Mouse (Mus musculus) liver, embryonic 14.5 days (tissue): Measurements from ENCODE around the gene Gm28230. TPM values are rescaled to one million over a fixed set of nuclear protein-coding genes. Genes with fewer than 3 reads are reported as not detected.
A peak's percentile ranks its signal among the peaks of the same experiment; 100 is the strongest.

ENCODE experiments used
- ATAC-seq: fragments of 200-750 bp; cut with Nextera tagmentation; 2 replicates; pipeline ENCODE4 v1.8.0; 2017; ENCODE audit warnings: moderate number of reproducible peaks, mild to moderate bottlenecking, moderate library complexity; ENCODE audit not compliant: insufficient read depth
- DNase-seq, 3 experiments: peaks; one replicate each; pipeline ENCODE4 v3.0.0-alpha.2; 2012 to 2013; ENCODE audit warnings: low read depth in 3 of 3, low spot score in 3 of 3
- H3K27ac ChIP-seq: fragments of 300-500 bp; sonication (generic); 2 replicates; pipeline ENCODE4 v1.5.1; 2014; ENCODE audit warnings: moderate library complexity, mild to moderate bottlenecking, control low read depth, inconsistent platforms
- H3K27me3 ChIP-seq: fragments of 300-500 bp; sonication (generic); 2 replicates; pipeline ENCODE4 v1.6.1; 2014; ENCODE audit warnings: mild to moderate bottlenecking, low read length, moderate library complexity; ENCODE audit not compliant: control insufficient read depth, insufficient read depth
- H3K36me3 ChIP-seq: fragments of 300-500 bp; sonication (generic); replicated peaks from 2 replicates; pipeline ENCODE4 v1.6.1; 2014; ENCODE audit warnings: low read depth; ENCODE audit not compliant: control insufficient read depth, insufficient read depth
- H3K4me1 ChIP-seq, 2 experiments: fragments of 200-500 bp in 1 of 2; fragments of 300-500 bp in 1 of 2; sonication (generic) in 1 of 2; replicated peaks; 2 replicates each; pipeline ENCODE4 v1.6.1; 2012 to 2014; ENCODE audit warnings: antibody characterized with exemption in 1 of 2, inconsistent platforms in 1 of 2, low read length in 1 of 2; ENCODE audit not compliant: control insufficient read depth in 2 of 2, insufficient read depth in 2 of 2
- H3K4me2 ChIP-seq: fragments of 300-500 bp; sonication (generic); 2 replicates; pipeline ENCODE4 v1.6.1; 2014; ENCODE audit warnings: low read depth, mild to moderate bottlenecking, control low read depth, moderate library complexity
- H3K4me3 ChIP-seq, 2 experiments: fragments of 200-500 bp in 1 of 2; fragments of 300-500 bp in 1 of 2; sonication (generic) in 1 of 2; 2 replicates each; pipeline ENCODE4 v1.5.1; 2012 to 2014; ENCODE audit warnings: low read depth in 2 of 2, low read length in 2 of 2, mild to moderate bottlenecking in 2 of 2, control low read depth in 1 of 2, inconsistent platforms in 1 of 2, moderate library complexity in 1 of 2; ENCODE audit not compliant: insufficient read depth in 1 of 2
- H3K9ac ChIP-seq: fragments of 300-500 bp; sonication (generic); replicated peaks from 2 replicates; pipeline ENCODE4 v1.6.1; 2014; ENCODE audit warnings: mild to moderate bottlenecking, control low read depth, moderate library complexity
- H3K9me3 ChIP-seq: fragments of 300-500 bp; sonication (generic); 2 replicates; pipeline ENCODE4 v1.6.1; 2016; ENCODE audit warnings: low read length, mixed read lengths; ENCODE audit not compliant: control insufficient read depth
- CTCF ChIP-seq: IDR thresholded peaks from 2 replicates; pipeline ENCODE4 v1.5.1; 2016; ENCODE audit warnings: antibody characterized with exemption, low read depth, control low read depth
- EP300 ChIP-seq: IDR thresholded peaks from 2 replicates; pipeline ENCODE4 v1.6.1; 2016; ENCODE audit warnings: antibody characterized with exemption, low read depth
- WGBS: fragments of 180-500 bp; shearing (Covaris S2); extraction: QIAGEN DNeasy Blood & Tissue Kit; methylation state at CpG from one replicate; pipeline ENCODE4 v1.1.7; 2014; ENCODE audit not compliant: insufficient replicate concordance; 5-methylcytosine and 5-hydroxymethylcytosine counted together
- polyA plus RNA-seq, 2 experiments: library from polyadenylated mRNA; depleted of rRNA in 1 of 2; stranded (reverse) in 1 of 2; unstranded in 1 of 2; fragments of >200 nt; fragmentation: Nextera tagmentation in 1 of 2; extraction: Ambion mirVana in 1 of 2; gene quantifications; 2 replicates each; pipeline versions ENCODE4 v1.2.1 to v1.2.3; 2012 to 2014

Gm28230 gene
- polyA plus RNA-seq (2012; rRNA removed) (not detected in 2 replicates), polyA plus RNA-seq (2014; fragmentation: Nextera tagmentation; extraction: Ambion mirVana) (not detected in 2 replicates)

DNA sequence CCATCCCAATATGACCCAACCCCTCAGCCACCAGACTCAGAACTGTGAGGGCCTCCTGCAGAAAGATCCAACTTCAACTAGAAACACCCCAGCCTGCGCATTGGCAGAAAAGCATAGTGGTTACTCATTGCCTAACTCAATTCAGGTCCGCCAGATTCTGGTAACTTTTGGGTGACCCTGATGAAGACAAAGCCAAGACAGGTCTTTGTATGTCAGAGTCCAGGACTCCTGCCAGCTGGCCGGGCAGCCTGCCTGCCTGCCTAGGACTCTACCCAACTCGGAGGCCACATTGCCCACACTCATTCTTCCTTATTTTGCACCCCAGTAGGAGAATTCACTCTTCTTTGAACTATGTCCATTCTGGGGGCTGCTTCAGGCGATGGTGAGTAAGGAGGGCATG lies at the start of gene Gm28230:
TSS of gene Gm28230 (plus strand) at position 178 of the 400 bp plus-strand sequence.
- Histone ChIP-seq H3K9me3 (no peaks in the 10 kb centered on the region), H3K4me2 (peak within 1 kb of the TSS; percentile 18; the same call in 1 of the 2 replicates), H3K9ac (no peak within 1 kb of the TSS), H3K27ac (no peak within 1 kb of the TSS), H3K36me3 (no peaks in the 10 kb centered on the region), H3K4me1 (no peaks in the 10 kb centered on the region), H3K4me3 (no peak within 1 kb of the TSS), H3K27me3 (peaks cover 92% of the 10 kb centered on the region)
- 32% methylated on average over 5 of the region's 5 CpGs for WGBS
- ATAC-seq = no peak
- DNase-seq = no peak
- no peak for TF ChIP-seq CTCF
- TF ChIP-seq EP300 = no peak

DNA sequence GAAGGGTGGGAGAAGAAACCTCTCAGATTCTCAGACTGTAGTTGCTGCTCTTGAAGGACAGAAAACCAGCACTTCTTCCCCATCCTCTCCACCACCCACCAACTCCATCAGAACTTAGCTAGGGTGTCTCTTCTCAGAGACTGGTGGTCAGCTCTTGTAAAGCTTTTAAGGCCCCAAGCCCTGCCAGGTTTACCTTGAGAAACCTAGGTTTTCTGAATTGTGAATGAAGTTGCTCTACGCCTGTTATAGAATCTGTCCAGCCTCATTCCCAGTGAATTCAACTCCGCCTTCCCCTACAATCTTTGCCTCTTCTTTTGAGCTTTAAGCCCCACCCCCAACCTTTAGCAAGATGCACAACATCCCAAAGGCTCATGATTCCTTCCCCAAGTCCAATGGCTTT lies 49.4 kb upstream of the Gm28230 start:
- WGBS = 17% methylated on average over 2 of the region's 2 CpGs
- ATAC-seq (no peak), DNase-seq (no peak)
- Histone ChIP-seq H3K4me2 (no peak overlapping the region), H3K27ac (no peak overlapping the region), H3K36me3 (no peaks in the 10 kb centered on the region), H3K4me1 (no peaks in the 10 kb centered on the region), H3K9ac (no peak overlapping the region), H3K4me3 (no peak overlapping the region), H3K9me3 (no peaks in the 10 kb centered on the region), H3K27me3 (peaks cover 100% of the 10 kb centered on the region)
- no peak for TF ChIP-seq EP300
- TF ChIP-seq CTCF = no peak

DNA sequence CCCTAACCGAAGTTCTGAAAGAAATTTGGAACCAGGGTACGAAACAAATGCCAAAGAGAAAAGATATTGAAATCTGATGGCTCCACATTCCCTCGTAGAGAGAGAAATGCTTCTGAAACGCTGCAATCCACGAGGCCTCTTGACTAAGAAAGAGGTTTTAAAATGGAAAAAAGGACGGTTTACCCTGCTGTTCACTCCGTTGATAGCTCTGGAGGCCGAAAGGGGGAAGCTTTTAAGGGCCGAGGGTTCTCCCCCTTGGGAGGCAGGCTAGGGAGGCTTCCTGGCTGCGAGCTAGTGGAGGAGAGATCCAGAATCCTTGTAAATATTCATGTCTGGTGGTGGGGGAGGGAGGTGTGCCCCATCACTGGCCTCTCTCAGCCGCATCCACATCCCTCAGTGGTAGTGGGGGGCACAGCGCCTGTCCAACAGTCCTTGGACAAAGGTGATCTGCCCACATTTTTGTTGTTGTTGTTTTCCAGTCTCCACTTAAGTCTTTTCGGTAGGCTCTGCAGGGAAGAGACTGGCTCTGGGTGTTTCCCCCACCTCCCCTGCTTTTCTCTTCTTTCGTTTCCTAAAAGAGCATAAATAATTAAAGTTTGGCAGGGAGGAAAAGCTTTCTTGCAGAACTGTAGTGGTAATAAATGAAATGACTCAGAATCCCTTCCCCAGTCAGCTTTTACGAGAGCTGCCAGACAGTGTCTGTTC lies 47.5 kb upstream of the Gm28230 start, which contains the start of gene Hoxd11:
TSS of gene Hoxd11 (plus strand) at position 667 of the 705 bp plus-strand sequence.
- H3K4me2 ChIP-seq = no peak within 1 kb of the TSS
- ATAC-seq (no peak), DNase-seq (no peak)

DNA sequence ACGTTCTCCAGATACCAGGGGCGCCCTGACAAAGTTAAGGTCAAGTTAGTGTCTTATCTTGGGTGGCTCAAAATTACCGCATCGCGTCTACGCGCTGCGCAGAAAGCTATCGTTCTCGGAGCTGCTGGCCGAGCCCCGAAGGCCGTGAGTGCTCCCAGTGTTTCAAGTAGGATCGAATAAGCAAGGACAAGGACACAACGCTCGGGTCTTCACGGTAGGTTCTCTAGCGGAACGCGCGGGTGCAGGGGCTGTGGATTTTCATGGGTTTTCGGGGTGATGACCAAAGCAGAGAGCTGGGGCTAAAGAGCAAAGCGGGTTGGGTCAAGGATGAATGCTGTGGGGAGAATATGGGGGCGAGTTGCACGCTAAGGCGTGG lies 46.9 kb upstream of the Gm28230 start:
- Histone ChIP-seq H3K27ac (no peak overlapping the region), H3K4me2 (no peak overlapping the region), H3K36me3 (no peaks in the 10 kb centered on the region), H3K27me3 (peaks cover 100% of the 10 kb centered on the region), H3K9me3 (no peaks in the 10 kb centered on the region), H3K4me1 (no peaks in the 10 kb centered on the region), H3K4me3 (no peak overlapping the region), H3K9ac (no peak overlapping the region)
- no peak for ATAC-seq
- TF ChIP-seq EP300 (no peak), CTCF (no peak)
- WGBS = 1% methylated on average over 26 of the region's 26 CpGs
- no peak for DNase-seq

More for the DNA sequence above, 47.5 kb upstream of the Gm28230 start, which contains the start of gene Hoxd11:
- no peak within 1 kb of the TSS for H3K27ac ChIP-seq
- H3K36me3 ChIP-seq = no peaks in the 10 kb centered on the region
- 2% methylated on average over 15 of the region's 15 CpGs for WGBS
- H3K27me3 ChIP-seq = peaks cover 100% of the 10 kb centered on the region
- H3K9ac ChIP-seq = no peak within 1 kb of the TSS
- H3K4me3 ChIP-seq = no peak within 1 kb of the TSS
- no peaks in the 10 kb centered on the region for H3K4me1 ChIP-seq
- no peaks in the 10 kb centered on the region for H3K9me3 ChIP-seq
- TF ChIP-seq EP300 = no peak
- no peak for TF ChIP-seq CTCF

DNA sequence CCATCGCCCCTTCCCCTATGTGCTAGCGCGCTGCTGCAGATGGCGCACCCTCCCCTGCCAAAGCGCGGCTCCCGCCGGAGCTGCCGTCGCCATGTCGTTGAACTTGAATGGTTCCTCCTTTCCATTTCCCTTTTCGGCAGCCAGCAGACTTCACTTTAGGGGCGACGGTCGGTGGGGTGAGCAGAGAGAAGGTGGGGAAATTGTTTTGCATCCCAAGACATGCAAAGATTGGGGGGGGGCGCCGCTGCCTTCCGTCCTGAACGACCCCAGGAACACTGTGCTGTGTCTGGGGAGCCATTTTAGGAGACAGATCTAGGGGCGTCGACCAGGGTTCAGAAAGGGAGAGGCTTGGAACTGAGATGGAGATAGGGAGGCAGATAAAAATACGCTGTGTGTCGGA lies 46.5 kb upstream of the Gm28230 start:
- no peaks in the 10 kb centered on the region for H3K36me3 ChIP-seq
- 1% methylated on average over 23 of the region's 23 CpGs for WGBS
- no peaks in the 10 kb centered on the region for H3K9me3 ChIP-seq
- H3K4me1 ChIP-seq = no peaks in the 10 kb centered on the region
- ATAC-seq (no peak), DNase-seq (no peak)
- no peak overlapping the region for H3K4me2 ChIP-seq
- H3K4me3 ChIP-seq = no peak overlapping the region
- H3K9ac ChIP-seq = no peak overlapping the region
- TF ChIP-seq CTCF (no peak), EP300 (no peak)
- H3K27ac ChIP-seq = no peak overlapping the region
- H3K27me3 ChIP-seq = peaks cover 100% of the 10 kb centered on the region
